Mouse (Mus musculus) urinary bladder, postnatal 36 days (tissue): Measurements from ENCODE around the gene Mlst8.
"Not testable (repeated sequence)": the region's sequence is repeated elsewhere in the genome, so short reads cannot be mapped to it uniquely, and the experiment has no call there.

Experiments
- DNase-seq, 2 experiments: peaks; one replicate each; pipeline ENCODE4 v3.0.0; 2022; ENCODE audit warnings: low spot score in 2 of 2, mixed read lengths in 1 of 2

Mlst8 gene

GRCm38 (mm10) chr17:24426471-24427169, 52.3 kb downstream of the Mlst8 start, which contains the start of gene Eci1:
Gene Eci1 (plus strand): TSS chr17:24426641.
- peak; percentile 95 to 97 for DNase-seq

- no peak for DNase-seq
Measured at GRCm38 (mm10) chr17:24425905-24426304, 53.0 kb downstream of the Mlst8 start.

DNA sequence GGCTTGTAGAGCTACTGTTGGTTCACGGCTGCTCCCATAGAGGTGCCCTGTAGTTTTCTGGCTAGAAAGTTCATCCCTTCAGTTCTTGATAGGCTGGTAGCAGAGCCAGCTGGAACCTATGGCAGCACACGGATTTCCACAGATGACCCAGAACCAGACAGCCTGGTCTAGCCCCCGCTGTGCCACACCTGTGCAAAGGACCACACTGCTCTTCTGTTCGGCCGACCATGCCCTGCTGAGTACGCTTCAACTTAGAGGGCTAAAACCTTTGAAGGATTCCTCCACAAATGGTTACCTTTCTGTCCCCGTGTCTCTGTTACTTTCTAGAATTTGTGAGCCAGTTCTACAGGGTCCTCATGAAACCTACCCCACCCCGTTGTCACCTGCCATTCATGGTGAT, 53.6 kb downstream of the Mlst8 start:
- not testable (repeated sequence) for DNase-seq

DNA sequence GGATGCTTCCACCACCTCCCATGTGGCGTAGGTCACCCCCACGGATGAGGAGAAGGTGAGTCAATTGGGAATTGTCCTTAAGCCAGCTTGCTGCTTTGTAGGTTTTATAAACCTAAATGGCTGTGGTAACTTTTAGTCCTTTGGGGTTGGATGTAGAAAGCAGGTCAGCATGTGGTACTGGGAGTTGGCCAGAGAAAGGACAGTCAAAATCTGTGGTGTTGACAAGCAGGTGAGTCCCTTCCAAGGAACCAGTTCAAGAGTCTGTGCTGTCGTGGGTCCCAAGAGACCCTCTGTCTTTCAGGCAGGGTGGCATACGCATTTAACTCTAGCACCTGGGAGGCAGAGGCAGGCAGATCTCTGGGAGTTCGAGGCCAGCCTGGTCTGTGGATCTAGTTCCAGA, 54.4 kb downstream of the Mlst8 start:
- DNase-seq: no peak
